Mouse (Mus musculus) megakaryocyte, embryonic 14.5 days (primary cell): Measurements from ENCODE around the gene Igbp1. TPM values are rescaled to one million over a fixed set of nuclear protein-coding genes. Genes with fewer than 3 reads are reported as not detected.

Source experiments
- H3K27me3 ChIP-seq: replicated peaks from 2 replicates; pipeline ENCODE3; 2012; ENCODE audit warnings: inconsistent platforms
- H3K36me3 ChIP-seq: replicated peaks from 2 replicates; pipeline ENCODE3; 2012; ENCODE audit warnings: low read length, inconsistent platforms, mixed read lengths
- H3K4me1 ChIP-seq: 2 replicates; pipeline ENCODE4 v1.6.1; 2012; ENCODE audit warnings: inconsistent platforms
- H3K4me3 ChIP-seq: replicated peaks from 2 replicates; pipeline ENCODE3; 2012; ENCODE audit warnings: moderate library complexity, mild to moderate bottlenecking, inconsistent platforms
- H3K9me3 ChIP-seq: 2 replicates; pipeline ENCODE4 v1.6.1; 2012; ENCODE audit warnings: inconsistent platforms
- FLI1 ChIP-seq: IDR thresholded peaks from 2 replicates; pipeline ENCODE4 v1.6.1; 2012; ENCODE audit warnings: low read length, inconsistent platforms, mixed read lengths
- GATA1 ChIP-seq: IDR thresholded peaks from 3 replicates; pipeline ENCODE4 v1.6.1; 2012; ENCODE audit warnings: mixed read lengths, low read length, inconsistent platforms, borderline replicate concordance
- polyA plus RNA-seq: library from polyadenylated mRNA; stranded (reverse); fragments of >175 nt; gene quantifications from 2 replicates; pipeline ENCODE4 v1.2.3, GENCODE M21; 2012; ENCODE audit warnings: low replicate concordance; ENCODE audit not compliant: insufficient read depth

Gene Igbp1
- polyA plus RNA-seq, 1 experiment = 30.6 TPM

DNA sequence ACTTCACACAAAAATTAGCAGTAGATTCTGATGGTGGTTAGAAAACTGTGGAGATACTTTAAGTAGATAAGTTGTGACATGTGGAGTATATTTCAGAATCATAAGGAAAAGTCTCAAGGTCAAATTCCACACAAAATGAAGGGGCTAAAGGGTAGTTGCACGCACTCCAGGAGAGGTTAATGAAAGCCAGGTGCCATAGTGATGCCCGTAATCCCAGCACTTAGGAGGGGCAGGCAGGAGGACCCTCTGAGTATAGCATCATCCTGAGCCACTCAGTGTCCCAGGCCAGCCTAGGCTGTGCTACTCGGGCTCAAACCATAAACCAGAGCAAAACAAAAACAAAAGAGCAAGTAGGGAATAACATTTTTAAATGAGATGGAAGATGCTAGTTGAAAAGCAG is 15.8 kb downstream of the Igbp1 start:
- H3K9me3 ChIP-seq = no peaks in the 10 kb centered on the region
- H3K36me3 ChIP-seq = peaks cover 57% of the 10 kb centered on the region
- no peaks in the 10 kb centered on the region for H3K4me1 ChIP-seq
- TF ChIP-seq FLI1 (no peak), GATA1 (no peak)
- no peak overlapping the region for H3K4me3 ChIP-seq
- H3K27me3 ChIP-seq = peaks cover 6% of the 10 kb centered on the region

DNA sequence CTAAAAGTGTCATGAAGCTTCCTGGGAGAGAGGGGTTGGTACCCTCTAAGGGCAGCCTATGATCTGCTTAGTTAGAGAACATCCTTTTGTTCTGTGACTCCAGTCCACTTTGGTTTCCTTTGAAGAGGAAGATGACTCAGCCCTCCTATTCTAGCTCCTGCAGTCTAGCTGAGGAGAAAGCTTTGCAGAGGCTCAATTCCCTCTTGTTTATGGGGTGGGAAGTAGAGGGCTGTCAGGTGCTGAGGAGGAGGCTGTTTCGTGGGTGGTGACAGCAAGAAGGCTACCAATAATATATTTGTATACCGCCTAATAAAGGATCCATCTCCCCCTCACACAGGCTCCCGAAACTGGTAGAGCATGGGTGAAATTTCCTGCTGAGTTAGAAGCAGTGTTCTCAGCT is 22.6 kb downstream of the Igbp1 start:
- TF ChIP-seq FLI1 = no peak
- no peak for TF ChIP-seq GATA1
- H3K4me1 ChIP-seq = peaks cover 7% of the 10 kb centered on the region
- H3K36me3 ChIP-seq = peaks cover 33% of the 10 kb centered on the region
- no peak overlapping the region for H3K4me3 ChIP-seq
- peaks cover 22% of the 10 kb centered on the region for H3K27me3 ChIP-seq
- no peaks in the 10 kb centered on the region for H3K9me3 ChIP-seq

DNA sequence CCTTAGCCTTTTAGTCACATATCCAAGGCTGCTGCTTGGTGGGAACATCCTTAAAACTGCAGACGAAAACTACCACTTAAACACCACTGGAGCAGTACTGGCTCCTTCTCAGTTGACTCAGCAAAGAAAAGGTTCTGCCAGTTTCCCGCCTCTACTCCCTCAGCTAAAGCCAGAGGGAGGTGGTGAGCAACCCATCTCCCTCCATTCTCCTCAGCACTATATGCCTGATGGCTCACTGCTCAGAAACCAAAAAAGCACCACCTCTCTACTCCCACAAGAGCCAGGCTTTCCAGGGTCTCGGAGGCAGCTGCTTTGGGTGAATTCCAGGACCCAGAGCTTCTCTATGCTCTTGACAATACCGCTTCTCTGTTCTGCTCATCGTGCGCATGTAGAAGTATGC is 23.5 kb downstream of the Igbp1 start:
- no peak for TF ChIP-seq GATA1
- no peak for TF ChIP-seq FLI1
- Histone ChIP-seq H3K36me3 (peaks cover 31% of the 10 kb centered on the region), H3K4me3 (no peak overlapping the region), H3K4me1 (peaks cover 7% of the 10 kb centered on the region), H3K9me3 (no peaks in the 10 kb centered on the region), H3K27me3 (peaks cover 22% of the 10 kb centered on the region)

DNA sequence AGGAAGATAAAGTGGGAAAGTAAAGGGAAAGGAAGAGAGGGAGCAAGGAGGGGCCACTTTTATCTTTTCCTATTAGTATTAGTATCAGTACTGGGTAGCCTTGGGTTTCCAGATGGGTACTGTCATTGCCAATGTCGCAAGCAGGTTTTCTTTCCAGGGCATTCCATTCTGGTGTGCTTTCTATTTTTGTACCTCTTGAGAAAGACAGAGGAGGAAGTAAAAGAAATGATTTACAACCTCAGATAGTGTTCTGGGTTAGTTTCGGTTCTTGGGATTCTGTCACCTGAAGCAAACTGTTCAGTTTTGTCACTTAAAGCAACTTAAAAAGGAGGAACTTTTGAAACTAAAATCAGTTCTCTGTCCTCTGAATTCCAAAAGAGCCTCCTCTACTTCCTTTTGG is 24.4 kb downstream of the Igbp1 start:
- Histone ChIP-seq H3K4me3 (no peak overlapping the region), H3K36me3 (peaks cover 30% of the 10 kb centered on the region), H3K27me3 (peaks cover 22% of the 10 kb centered on the region), H3K9me3 (no peaks in the 10 kb centered on the region), H3K4me1 (peaks cover 7% of the 10 kb centered on the region)
- no peak for TF ChIP-seq GATA1

DNA sequence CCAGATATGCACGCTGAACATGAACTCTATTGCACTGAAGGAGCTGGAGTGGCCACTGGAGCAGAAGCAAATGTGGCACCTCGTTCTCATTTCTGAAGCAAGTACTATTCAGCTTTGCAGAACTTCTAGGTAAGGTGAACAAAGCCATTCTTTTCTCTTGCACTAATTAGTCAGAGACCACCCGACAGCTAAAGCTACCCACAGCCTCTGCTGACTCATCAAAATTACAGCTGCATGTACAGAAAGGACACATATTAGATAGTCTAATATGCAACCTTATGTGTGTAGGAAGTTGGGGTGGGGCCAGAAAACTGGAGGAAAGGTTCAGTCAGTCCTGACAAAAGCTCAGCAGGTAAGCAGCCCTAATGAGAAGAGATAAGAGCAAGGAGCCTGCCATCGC is 30.4 kb downstream of the Igbp1 start, which contains the start of gene Dgat2l6:
Gene Dgat2l6 (plus strand): TSS at position 368 of the 400 bp plus-strand sequence.
- H3K4me3 ChIP-seq = no peak within 1 kb of the TSS
- peaks cover 25% of the 10 kb centered on the region for H3K27me3 ChIP-seq
- H3K9me3 ChIP-seq = no peaks in the 10 kb centered on the region
- TF ChIP-seq GATA1 (no peak), FLI1 (no peak)
- no peaks in the 10 kb centered on the region for H3K4me1 ChIP-seq
- H3K36me3 ChIP-seq = no peaks in the 10 kb centered on the region

DNA sequence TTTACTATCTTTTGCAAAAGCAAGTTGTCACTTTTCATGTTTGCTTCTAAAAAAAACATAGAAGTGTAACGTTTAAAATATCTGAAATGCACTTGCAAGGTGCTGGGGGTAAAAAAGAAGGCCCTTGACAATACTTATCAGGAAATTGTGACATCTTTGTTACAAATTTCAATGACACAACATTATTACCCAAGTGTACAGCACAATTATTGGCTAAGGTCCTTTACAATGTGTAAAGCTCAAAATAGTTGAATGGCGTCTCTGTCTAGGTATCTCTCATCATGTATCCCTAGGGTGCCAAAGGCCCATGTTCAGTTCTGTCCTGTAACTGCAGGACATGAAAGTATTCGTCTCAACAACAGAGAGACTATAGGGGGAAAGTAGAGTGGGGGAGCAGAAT is 61.9 kb downstream of the Igbp1 start:
- TF ChIP-seq FLI1 (no peak), GATA1 (no peak)
- Histone ChIP-seq H3K4me3 (no peak overlapping the region), H3K27me3 (peaks cover 6% of the 10 kb centered on the region), H3K36me3 (no peaks in the 10 kb centered on the region), H3K4me1 (no peaks in the 10 kb centered on the region), H3K9me3 (no peaks in the 10 kb centered on the region)

DNA sequence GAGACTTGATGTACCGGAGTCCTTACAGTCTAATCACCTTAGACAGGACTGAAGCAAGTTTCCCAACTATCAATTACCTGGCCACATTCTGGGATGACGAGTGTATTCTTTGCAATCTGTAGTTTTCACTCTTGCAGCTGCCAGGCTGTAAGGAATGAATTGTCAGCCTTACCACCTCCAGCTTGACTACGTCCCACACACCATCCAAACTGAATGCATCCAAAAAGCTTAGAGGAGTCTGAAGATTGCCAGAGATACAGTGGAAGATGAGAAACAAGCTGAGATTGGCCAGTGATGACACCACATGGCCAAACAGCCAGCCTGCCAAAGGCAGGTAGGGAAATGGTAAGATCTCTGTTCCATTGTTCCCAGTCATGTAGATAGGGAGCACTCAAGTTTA is 71.6 kb downstream of the Igbp1 start:
- Histone ChIP-seq H3K4me1 (no peaks in the 10 kb centered on the region), H3K27me3 (peaks cover 14% of the 10 kb centered on the region), H3K4me3 (no peak overlapping the region), H3K36me3 (no peaks in the 10 kb centered on the region), H3K9me3 (no peaks in the 10 kb centered on the region)
- TF ChIP-seq GATA1 = no peak
- no peak for TF ChIP-seq FLI1

Other genes with a start within 250 kb of the Igbp1 start
- 0.18 TPM in 1 of 2 replicates, not detected in the other for gene Otud6a, start 65.3 kb upstream of the Igbp1 start, polyA plus RNA-seq
- gene Awat2, start 51.6 kb upstream of the Igbp1 start, polyA plus RNA-seq = not detected in 2 replicates
- not detected in 2 replicates for gene Dgat2l6, start 30.5 kb downstream of the Igbp1 start, polyA plus RNA-seq
- gene Awat1, start 78.0 kb downstream of the Igbp1 start, polyA plus RNA-seq = not detected in 2 replicates
- not detected in 2 replicates for gene P2ry4, start 100.6 kb downstream of the Igbp1 start, polyA plus RNA-seq
- not detected in 2 replicates for gene Arr3, start 111.2 kb downstream of the Igbp1 start, polyA plus RNA-seq
- gene Kif4, start 131.4 kb downstream of the Igbp1 start, polyA plus RNA-seq = 1.2 TPM in 1 of 2 replicates, not detected in the other
- 3.9 and 16.7 TPM in 2 replicates for gene Pdzd11, start 132.3 kb downstream of the Igbp1 start, polyA plus RNA-seq
- not detected in 2 replicates for gene Gdpd2, start 235.6 kb downstream of the Igbp1 start, polyA plus RNA-seq